Mouse (Mus musculus) ES-Bruce4 (cell line): ENCODE measurements around the gene Cpn2. TPM values are rescaled to one million over a fixed set of nuclear protein-coding genes. Genes with fewer than 3 reads are reported as not detected.
A peak's percentile ranks its signal among the peaks of the same experiment; 100 is the strongest.

ENCODE experiments used
- H3K27ac ChIP-seq: 2 replicates; pipeline ENCODE4 v1.5.1; 2012; ENCODE audit warnings: low read length, inconsistent platforms; ENCODE audit not compliant: insufficient read depth
- H3K27me3 ChIP-seq: 2 replicates; pipeline ENCODE4 v1.6.1; 2012; ENCODE audit warnings: mild to moderate bottlenecking, low read length, inconsistent platforms; ENCODE audit not compliant: control insufficient read depth, poor library complexity, insufficient read depth, severe bottlenecking
- H3K36me3 ChIP-seq: 2 replicates; pipeline ENCODE4 v1.6.1; 2012; ENCODE audit warnings: inconsistent platforms, mild to moderate bottlenecking, low read length, moderate library complexity; ENCODE audit not compliant: control insufficient read depth, poor library complexity, insufficient read depth, severe bottlenecking
- H3K4me1 ChIP-seq: one replicate; pipeline ENCODE4 v1.8.1; 2011; ENCODE audit warnings: low read length; ENCODE audit not compliant: control insufficient read depth, insufficient read depth
- H3K4me3 ChIP-seq: 2 replicates; pipeline ENCODE4 v1.5.1; 2011; ENCODE audit warnings: low read depth, mild to moderate bottlenecking, low read length
- H3K9ac ChIP-seq: 2 replicates; pipeline ENCODE4 v1.6.1; 2012; ENCODE audit warnings: low read depth, mild to moderate bottlenecking, inconsistent platforms; ENCODE audit not compliant: poor library complexity, severe bottlenecking
- H3K9me3 ChIP-seq: replicated peaks from 2 replicates; pipeline ENCODE4 v1.6.1; 2012; ENCODE audit warnings: mild to moderate bottlenecking, low read length, inconsistent platforms; ENCODE audit not compliant: control insufficient read depth, poor library complexity, insufficient read depth, severe bottlenecking
- CTCF ChIP-seq: IDR thresholded peaks from one replicate; pipeline ENCODE4 v1.8.1; 2011; ENCODE audit warnings: low read depth, low read length
- EP300 ChIP-seq: IDR thresholded peaks from 2 replicates; pipeline ENCODE4 v1.6.1; 2011; ENCODE audit warnings: low read depth, low read length; ENCODE audit not compliant: insufficient read depth
- POLR2A ChIP-seq: IDR thresholded peaks from one replicate; pipeline ENCODE4 v1.8.1; 2011; ENCODE audit warnings: low read length; ENCODE audit not compliant: insufficient read depth
- polyA plus RNA-seq: library from polyadenylated mRNA; stranded (reverse); fragments of >200 nt; gene quantifications from 2 replicates; pipeline ENCODE4 v1.2.4, GENCODE M21; 2011; ENCODE audit warnings: low read depth; ENCODE audit not compliant: missing spikeins, insufficient read depth, insufficient read length

Cpn2 gene
- polyA plus RNA-seq, 1 experiment: not detected

- Histone ChIP-seq H3K9ac (no peak overlapping the region), H3K4me1 (peaks cover 2% of the 10 kb centered on the region), H3K9me3 (no peaks in the 10 kb centered on the region), H3K27me3 (no peaks in the 10 kb centered on the region), H3K4me3 (no peak overlapping the region), H3K27ac (no peak overlapping the region), H3K36me3 (no peaks in the 10 kb centered on the region)
- TF ChIP-seq POLR2A: no peak
- TF ChIP-seq EP300: no peak
- TF ChIP-seq CTCF: peak; percentile 80
Observed at GRCm38 (mm10) chr16:30262664-30263063, 4.6 kb downstream of the Cpn2 start.

- Histone ChIP-seq H3K36me3 (no peaks in the 10 kb centered on the region), H3K9ac (no peak overlapping the region), H3K27me3 (no peaks in the 10 kb centered on the region), H3K4me3 (no peak overlapping the region), H3K9me3 (no peaks in the 10 kb centered on the region), H3K27ac (no peak overlapping the region), H3K4me1 (peaks cover 2% of the 10 kb centered on the region)
- no peak for TF ChIP-seq CTCF
- no peak for TF ChIP-seq POLR2A
- no peak for TF ChIP-seq EP300
Observed at GRCm38 (mm10) chr16:30262157-30262556, 5.1 kb downstream of the Cpn2 start.

GRCm38 (mm10) chr16:30261341-30261740 is 6.0 kb downstream of the Cpn2 start:
- TF ChIP-seq EP300: no peak
- TF ChIP-seq POLR2A: no peak
- TF ChIP-seq CTCF: no peak
- H3K9ac ChIP-seq: no peak overlapping the region
- H3K4me1 ChIP-seq: peaks cover 2% of the 10 kb centered on the region

GRCm38 (mm10) chr16:30260012-30260635 is 7.2 kb downstream of the Cpn2 start:
- H3K4me1 ChIP-seq: peaks cover 2% of the 10 kb centered on the region
- H3K36me3 ChIP-seq: no peaks in the 10 kb centered on the region
- H3K27me3 ChIP-seq: no peaks in the 10 kb centered on the region
- H3K9ac ChIP-seq: no peak overlapping the region
- TF ChIP-seq EP300 (no peak), CTCF (no peak), POLR2A (no peak)
- H3K27ac ChIP-seq: no peak overlapping the region
- no peak overlapping the region for H3K4me3 ChIP-seq
- no peaks in the 10 kb centered on the region for H3K9me3 ChIP-seq

More at GRCm38 (mm10) chr16:30261341-30261740, 6.0 kb downstream of the Cpn2 start:
- no peak overlapping the region for H3K4me3 ChIP-seq
- H3K9me3 ChIP-seq: no peaks in the 10 kb centered on the region
- H3K36me3 ChIP-seq: no peaks in the 10 kb centered on the region
- H3K27ac ChIP-seq: no peak overlapping the region
- H3K27me3 ChIP-seq: no peaks in the 10 kb centered on the region

GRCm38 (mm10) chr16:30259444-30259843 is 7.9 kb downstream of the Cpn2 start:
- Histone ChIP-seq H3K27ac (no peak overlapping the region), H3K36me3 (no peaks in the 10 kb centered on the region), H3K4me3 (no peak overlapping the region), H3K9me3 (no peaks in the 10 kb centered on the region), H3K9ac (no peak overlapping the region), H3K27me3 (no peaks in the 10 kb centered on the region), H3K4me1 (peaks cover 2% of the 10 kb centered on the region)
- TF ChIP-seq POLR2A (no peak), CTCF (no peak), EP300 (no peak)

GRCm38 (mm10) chr16:30258441-30258840 is 8.9 kb downstream of the Cpn2 start:
- Histone ChIP-seq H3K27ac (no peak overlapping the region), H3K9me3 (no peaks in the 10 kb centered on the region), H3K27me3 (no peaks in the 10 kb centered on the region), H3K36me3 (no peaks in the 10 kb centered on the region), H3K9ac (no peak overlapping the region), H3K4me1 (peaks cover 2% of the 10 kb centered on the region), H3K4me3 (no peak overlapping the region)
- TF ChIP-seq EP300 (no peak), CTCF (no peak), POLR2A (no peak)
